Mouse (Mus musculus) kidney, embryonic 15.5 days (tissue): ENCODE results near the gene Asb1. TPM values are rescaled to one million over a fixed set of nuclear protein-coding genes. Genes with fewer than 3 reads are reported as not detected.

Experiments used
- polyA plus RNA-seq: library from polyadenylated mRNA; unstranded; fragments of >200 nt; fragmentation: Nextera tagmentation; extraction: Ambion mirVana; gene quantifications from 2 replicates; pipeline ENCODE4 v1.2.1, GENCODE M21; 2015

The Asb1 gene
- polyA plus RNA-seq, 1 experiment from 2014 or later: 5.2 TPM

Other genes starting within 250 kb of the Asb1 start
- 21.7 and 22.2 TPM in 2 replicates for gene Scly, start 242.2 kb upstream of the Asb1 start, polyA plus RNA-seq
- gene Espnl, start 218.5 kb upstream of the Asb1 start, polyA plus RNA-seq: 0.06 and 0.10 TPM in 2 replicates
- 0.53 and 0.73 TPM in 2 replicates for gene Klhl30, start 189.5 kb upstream of the Asb1 start, polyA plus RNA-seq
- gene Erfe, start 174.1 kb upstream of the Asb1 start, polyA plus RNA-seq: 1.9 and 2.0 TPM in 2 replicates
- gene Ilkap, start 141.7 kb upstream of the Asb1 start, polyA plus RNA-seq: 132 and 141 TPM in 2 replicates
- 67.4 and 70.0 TPM in 2 replicates for gene Hes6, start 126.5 kb upstream of the Asb1 start, polyA plus RNA-seq
- 2.9 and 3.6 TPM in 2 replicates for gene Per2, start 81.2 kb upstream of the Asb1 start, polyA plus RNA-seq
- 10.1 and 11.8 TPM in 2 replicates for gene Traf3ip1, start 45.9 kb upstream of the Asb1 start, polyA plus RNA-seq